Mouse (Mus musculus) frontal cortex, postnatal 25 days (tissue): ENCODE data around the gene Wnt8b.
A peak's percentile ranks its signal among the peaks of the same experiment; 100 is the strongest.

Experiments
- DNase-seq, 2 experiments: peaks; one replicate each; pipeline ENCODE4 v3.0.0; 2022; ENCODE audit warnings: low spot score in 2 of 2

Wnt8b gene

GRCm38 (mm10) chr19:44512601-44513000, 19.3 kb downstream of the Wnt8b start:
- DNase-seq = no peak

- no peak for DNase-seq
Measured at GRCm38 (mm10) chr19:44513054-44513833, 20.0 kb downstream of the Wnt8b start.

- DNase-seq = no peak
Measured at GRCm38 (mm10) chr19:44513921-44514482, 20.7 kb downstream of the Wnt8b start.

- DNase-seq = no peak
Measured at GRCm38 (mm10) chr19:44514521-44515451, 21.5 kb downstream of the Wnt8b start.

GRCm38 (mm10) chr19:44515769-44516168, 22.5 kb downstream of the Wnt8b start:
- DNase-seq = no peak

GRCm38 (mm10) chr19:44517996-44518768, 24.9 kb downstream of the Wnt8b start:
- no peak for DNase-seq

- DNase-seq = no peak
Measured at GRCm38 (mm10) chr19:44519152-44519551, 25.9 kb downstream of the Wnt8b start.

GRCm38 (mm10) chr19:44525551-44526205, 32.4 kb downstream of the Wnt8b start:
- DNase-seq = no peak

- no peak for DNase-seq
Measured at GRCm38 (mm10) chr19:44530018-44530417, 36.7 kb downstream of the Wnt8b start.

GRCm38 (mm10) chr19:44535376-44535775, 42.1 kb downstream of the Wnt8b start:
- no peak for DNase-seq

- DNase-seq = no peak
Measured at GRCm38 (mm10) chr19:44537416-44537815, 44.1 kb downstream of the Wnt8b start.

- DNase-seq = no peak
Measured at GRCm38 (mm10) chr19:44542694-44543178, 49.5 kb downstream of the Wnt8b start.

- no peak for DNase-seq
Measured at GRCm38 (mm10) chr19:44544372-44544771, 51.1 kb downstream of the Wnt8b start.

GRCm38 (mm10) chr19:44544775-44545174, 51.5 kb downstream of the Wnt8b start:
- peak; percentile 36 to 45 for DNase-seq

- DNase-seq = no peak
Measured at GRCm38 (mm10) chr19:44545321-44546041, 52.2 kb downstream of the Wnt8b start, which contains the start of gene Sec31b. TSS of gene Sec31b (minus strand) at chr19:44545864.

- DNase-seq = no peak
Measured at GRCm38 (mm10) chr19:44552731-44553130, 59.5 kb downstream of the Wnt8b start, which contains the start of gene Gm20538. TSS of gene Gm20538 (minus strand) at chr19:44552831.

- DNase-seq = no peak
Measured at GRCm38 (mm10) chr19:44553286-44553685, 60.0 kb downstream of the Wnt8b start.

- no peak for DNase-seq
Measured at GRCm38 (mm10) chr19:44554490-44554860, 61.2 kb downstream of the Wnt8b start.

GRCm38 (mm10) chr19:44554861-44555590, 61.8 kb downstream of the Wnt8b start, which contains the start of gene Ndufb8:
TSS of gene Ndufb8 (minus strand) at chr19:44555440.
- peak; percentile 89 to 94 for DNase-seq
